Mouse (Mus musculus): ENCODE measurements at regions not wholly inside any gene's neighbourhood (a gene's known extent, or its start where the extent isn't known, plus 50 kb on each side); places are given as distances from the start of the nearest gene placed in this dataset.

DNA sequence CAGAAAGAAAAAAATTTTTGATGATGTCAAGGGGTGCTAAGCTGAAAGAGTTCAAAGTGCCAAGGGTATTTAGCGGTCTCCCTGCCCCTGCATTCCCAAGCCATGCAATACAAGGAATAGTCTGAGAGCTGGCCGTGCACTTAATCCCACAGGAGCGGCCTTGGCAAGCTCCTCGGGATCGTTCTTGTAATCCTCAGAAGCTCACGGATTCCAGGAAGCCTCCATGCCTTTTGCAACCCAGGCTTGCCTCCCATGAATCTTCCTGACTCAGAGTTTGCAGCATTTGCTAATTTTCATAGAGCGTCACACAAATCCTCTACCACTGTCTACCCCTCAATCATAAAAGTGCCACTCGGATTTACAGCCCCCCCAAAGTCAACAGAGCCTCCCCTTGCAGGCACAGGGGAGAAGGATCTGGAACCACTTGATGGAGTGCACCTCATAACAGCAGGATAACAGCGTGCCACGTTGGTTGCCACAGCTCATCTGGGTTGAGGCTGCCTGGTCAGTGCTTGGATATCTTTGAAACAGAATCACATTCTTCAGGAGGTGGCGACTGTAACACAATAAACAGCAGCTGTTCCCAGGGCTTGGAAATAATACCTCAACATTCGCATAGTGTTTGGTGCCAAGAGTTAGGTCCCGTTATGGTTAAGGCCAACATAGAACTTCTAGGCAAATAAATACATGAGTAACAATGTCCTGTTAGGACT, 281.0 kb upstream of the Runx1 start:
- H3K4me3 ChIP-seq: no peak overlapping the region
- no peaks in the 10 kb centered on the region for H3K4me1 ChIP-seq (replicated peaks)
- no peaks in the 10 kb centered on the region for H3K9me3 ChIP-seq
- H3K36me3 ChIP-seq: no peaks in the 10 kb centered on the region
- WGBS: 85% methylated on average over 13 of the region's 13 CpGs
- H3K27ac ChIP-seq: no peak overlapping the region
- no peaks in the 10 kb centered on the region for H3K27me3 ChIP-seq (ENCODE audit: insufficient read depth, poor library complexity, severe bottlenecking)
- no peak for DNase-seq (ENCODE audit: low spot score)

DNA sequence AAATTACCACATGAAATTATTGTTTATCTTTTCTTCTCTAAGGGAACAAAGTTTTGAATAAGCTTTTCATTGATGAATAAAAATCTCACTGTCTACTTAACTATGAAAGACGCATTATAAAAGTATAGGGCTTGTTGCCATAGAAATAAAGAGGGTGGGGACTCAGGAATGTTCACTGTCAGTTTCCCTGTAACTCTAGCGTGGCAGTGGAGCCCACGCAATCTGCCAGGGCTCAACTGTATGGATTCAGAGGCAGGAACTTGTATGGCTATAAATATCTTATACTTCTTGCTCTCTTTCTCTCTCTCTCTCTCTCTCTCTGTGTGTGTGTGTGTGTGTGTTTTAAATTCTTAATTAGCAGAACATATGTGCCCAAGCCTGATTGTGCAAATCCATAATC, 276.2 kb upstream of the Runx1 start:
- no peaks in the 10 kb centered on the region for H3K36me3 ChIP-seq
- H3K27me3 ChIP-seq (ENCODE audit: insufficient read depth, poor library complexity, severe bottlenecking): no peaks in the 10 kb centered on the region
- no peak overlapping the region for H3K27ac ChIP-seq
- no peaks in the 10 kb centered on the region for H3K9me3 ChIP-seq
- WGBS: 77% methylated on average over 3 of the region's 3 CpGs
- no peak overlapping the region for H3K4me3 ChIP-seq
- DNase-seq (ENCODE audit: low spot score): no peak
- no peaks in the 10 kb centered on the region for H3K4me1 ChIP-seq (replicated peaks)

DNA sequence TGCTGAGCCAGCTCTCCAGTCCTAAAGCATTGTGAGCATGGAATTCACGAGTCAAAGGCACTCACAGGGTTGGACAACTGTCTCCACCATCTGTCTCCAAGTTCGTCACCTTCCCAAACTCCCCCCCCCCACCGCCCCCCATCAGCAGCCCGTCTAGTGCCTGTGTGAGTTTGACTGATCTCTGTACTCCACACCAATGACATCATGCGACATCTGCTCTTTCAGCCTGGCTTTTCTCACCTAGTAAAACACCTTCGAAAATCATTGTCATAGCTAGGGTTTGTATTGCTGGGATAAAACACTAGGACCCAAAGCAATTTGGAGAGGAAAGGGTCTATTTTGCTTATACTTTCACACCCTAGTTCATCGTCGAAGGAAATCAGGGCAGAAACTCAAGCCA, 272.1 kb upstream of the Runx1 start:
- Histone ChIP-seq H3K4me3 (no peak overlapping the region), H3K4me1 (replicated peaks) (0 out of 2 replicates have a peak, but pooled peaks cover 2% of the 10 kb centered on the region), H3K9me3 (no peaks in the 10 kb centered on the region), H3K27me3 (ENCODE audit: insufficient read depth, poor library complexity, severe bottlenecking) (no peaks in the 10 kb centered on the region), H3K36me3 (no peaks in the 10 kb centered on the region), H3K27ac (no peak overlapping the region)
- WGBS: 84% methylated on average over 8 of the region's 8 CpGs
- DNase-seq (ENCODE audit: low spot score): no peak

DNA sequence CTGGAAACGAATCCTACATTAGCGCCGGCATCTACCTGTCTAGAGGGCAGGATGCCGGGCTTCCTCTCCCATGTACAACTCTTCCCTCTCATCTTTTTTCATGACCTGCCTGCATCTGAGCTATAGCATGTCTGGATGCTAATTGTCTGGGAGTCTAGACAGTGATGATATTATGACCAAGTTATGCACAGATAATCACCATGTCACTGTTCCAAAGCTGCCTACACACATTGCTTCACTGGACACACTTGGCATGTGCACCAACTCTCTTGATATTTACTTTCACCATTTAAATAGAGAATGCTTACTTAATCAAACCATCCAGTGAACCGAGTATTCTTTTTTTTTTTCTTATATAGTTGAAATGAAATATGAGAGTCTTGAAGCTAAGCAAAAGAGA, 270.2 kb upstream of the Runx1 start:
- Histone ChIP-seq H3K9me3 (no peaks in the 10 kb centered on the region), H3K4me1 (replicated peaks) (0 out of 2 replicates have a peak, but pooled peaks cover 2% of the 10 kb centered on the region), H3K27me3 (ENCODE audit: insufficient read depth, poor library complexity, severe bottlenecking) (no peaks in the 10 kb centered on the region), H3K36me3 (no peaks in the 10 kb centered on the region), H3K4me3 (no peak overlapping the region), H3K27ac (no peak overlapping the region)
- DNase-seq (ENCODE audit: low spot score): no peak
- WGBS: 95% methylated on average over 5 of the region's 5 CpGs

DNA sequence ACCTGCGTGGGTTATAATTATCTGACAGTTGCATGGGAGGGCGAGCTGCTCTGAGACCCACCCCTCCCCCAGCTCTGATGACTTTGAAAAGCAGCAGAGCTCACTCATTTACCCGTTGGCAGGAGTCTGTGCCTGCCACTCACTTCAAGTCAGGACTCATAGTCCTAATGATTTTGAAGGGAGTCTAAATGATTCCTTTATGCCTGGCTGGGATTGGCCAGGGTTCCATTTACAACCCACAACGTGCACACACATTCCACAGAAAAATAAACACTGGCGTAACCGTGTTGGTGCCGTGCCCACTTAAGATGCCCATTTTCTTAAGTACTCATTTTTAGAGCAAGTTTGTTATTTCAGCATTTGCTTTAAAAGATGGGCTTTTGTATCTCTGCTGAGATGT, 266.8 kb upstream of the Runx1 start:
- Histone ChIP-seq H3K4me3 (no peak overlapping the region), H3K9me3 (no peaks in the 10 kb centered on the region), H3K27ac (no peak overlapping the region), H3K36me3 (no peaks in the 10 kb centered on the region), H3K4me1 (replicated peaks) (0 out of 2 replicates have a peak, but pooled peaks cover 2% of the 10 kb centered on the region), H3K27me3 (ENCODE audit: insufficient read depth, poor library complexity, severe bottlenecking) (no peaks in the 10 kb centered on the region)
- DNase-seq (ENCODE audit: low spot score): no peak
- WGBS: 70% methylated on average over 7 of the region's 7 CpGs

DNA sequence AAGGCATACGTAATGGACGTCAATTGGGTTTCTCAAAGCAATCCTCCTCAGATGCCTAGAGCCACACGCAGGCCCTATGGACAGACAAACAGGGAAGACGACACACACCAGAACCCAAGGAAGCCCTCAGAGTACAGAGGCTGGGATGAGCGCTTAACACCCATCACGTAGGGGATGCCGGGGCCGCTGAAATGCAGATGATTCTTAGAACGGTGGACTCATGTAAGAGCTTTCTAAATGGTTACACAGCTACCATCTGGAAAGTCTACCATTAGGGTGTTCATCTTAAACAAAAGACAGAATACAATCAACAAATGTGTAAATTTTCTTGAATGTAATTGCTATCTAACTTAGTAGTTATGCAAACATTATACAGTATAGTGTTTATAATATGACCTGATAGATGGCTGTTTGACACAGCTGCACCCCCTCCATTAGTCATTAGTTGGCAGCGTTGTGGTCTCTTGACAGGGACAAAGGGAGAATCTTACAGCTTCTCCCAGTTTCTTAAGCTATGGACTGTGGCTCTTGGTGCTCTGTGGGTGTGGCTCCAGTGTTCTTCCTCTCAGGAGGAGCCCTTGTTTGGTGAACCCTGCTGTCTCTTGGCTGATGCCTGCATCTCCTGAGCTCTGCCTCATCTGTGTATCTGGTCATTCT, 259.4 kb upstream of the Runx1 start:
- 92% methylated on average over 10 of the region's 10 CpGs for WGBS

DNA sequence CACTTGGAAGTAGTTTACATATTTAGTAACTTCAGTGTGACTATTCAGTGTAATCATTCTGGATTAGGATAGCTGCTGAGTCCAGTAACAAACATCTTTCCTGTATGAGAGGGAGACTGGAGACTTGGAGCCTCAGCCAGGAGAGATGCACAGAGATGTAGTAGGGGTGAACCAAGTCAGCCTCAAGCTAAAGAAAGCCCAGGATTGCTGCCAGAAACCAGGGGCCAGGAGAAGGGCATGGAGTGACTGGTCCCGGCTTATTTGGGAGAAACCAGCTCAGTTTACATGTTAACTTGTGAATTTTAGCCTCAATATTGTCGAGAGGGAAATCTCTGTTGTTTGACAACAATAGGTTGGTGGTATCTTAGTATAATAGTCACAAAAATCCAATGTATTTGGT, 257.8 kb upstream of the Runx1 start:
- no peaks in the 10 kb centered on the region for H3K36me3 ChIP-seq
- no peak overlapping the region for H3K4me3 ChIP-seq
- no peaks in the 10 kb centered on the region for H3K9me3 ChIP-seq
- H3K27ac ChIP-seq: no peak overlapping the region
- WGBS: 74% methylated on average over 2 of the region's 2 CpGs
- no peak for DNase-seq (ENCODE audit: low spot score)
- H3K4me1 ChIP-seq (replicated peaks): 0 out of 2 replicates have a peak, but pooled peaks cover 2% of the 10 kb centered on the region
- H3K27me3 ChIP-seq (ENCODE audit: insufficient read depth, poor library complexity, severe bottlenecking): peaks cover 6% of the 10 kb centered on the region

More for the DNA sequence above, 259.4 kb upstream of the Runx1 start:
- Histone ChIP-seq H3K27ac (no peak overlapping the region), H3K4me1 (replicated peaks) (no peaks in the 10 kb centered on the region), H3K4me3 (no peak overlapping the region), H3K9me3 (no peaks in the 10 kb centered on the region), H3K36me3 (no peaks in the 10 kb centered on the region), H3K27me3 (ENCODE audit: insufficient read depth, poor library complexity, severe bottlenecking) (peaks cover 4% of the 10 kb centered on the region; the same call in 1 of the 2 replicates)
- no peak for DNase-seq (ENCODE audit: low spot score)

GRCm38 (mm10) chr16:93083142-93083541, 257.2 kb upstream of the Runx1 start:
- WGBS: 73% methylated on average over 1 of the region's 1 CpGs
- DNase-seq (ENCODE audit: low spot score): no peak
- H3K27me3 ChIP-seq (ENCODE audit: insufficient read depth, poor library complexity, severe bottlenecking): peaks cover 9% of the 10 kb centered on the region

DNA sequence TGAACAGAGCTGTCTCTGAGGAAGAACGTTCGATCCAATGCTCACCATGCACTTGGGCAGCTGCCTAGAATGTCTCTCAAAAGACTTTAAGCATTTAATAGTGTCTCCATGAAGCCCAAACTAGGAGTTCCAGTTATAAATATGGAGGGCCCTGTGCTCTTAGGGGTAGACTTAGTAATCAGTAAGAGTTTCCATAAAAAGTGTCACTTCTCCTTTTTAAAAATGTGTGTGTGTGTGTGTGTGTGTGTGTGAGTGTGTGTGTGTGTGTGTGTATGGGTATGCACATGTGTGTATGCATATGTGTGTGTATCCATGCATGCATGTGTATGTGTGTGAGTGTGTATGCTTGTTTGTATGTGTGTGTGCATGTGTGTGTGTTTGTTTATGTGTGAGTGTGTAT, 255.6 kb upstream of the Runx1 start:
- 0 out of 2 replicates have a peak, but pooled peaks cover 2% of the 10 kb centered on the region for H3K4me1 ChIP-seq (replicated peaks)
- DNase-seq (ENCODE audit: low spot score): no peak
- no peak overlapping the region for H3K4me3 ChIP-seq
- no peak overlapping the region for H3K27ac ChIP-seq
- H3K9me3 ChIP-seq: no peaks in the 10 kb centered on the region
- 91% methylated on average over 2 of the region's 2 CpGs for WGBS
- no peaks in the 10 kb centered on the region for H3K36me3 ChIP-seq
- H3K27me3 ChIP-seq (ENCODE audit: insufficient read depth, poor library complexity, severe bottlenecking): peaks cover 9% of the 10 kb centered on the region

More at GRCm38 (mm10) chr16:93083142-93083541, 257.2 kb upstream of the Runx1 start:
- H3K36me3 ChIP-seq: no peaks in the 10 kb centered on the region
- H3K27ac ChIP-seq: no peak overlapping the region
- no peak overlapping the region for H3K4me3 ChIP-seq
- no peaks in the 10 kb centered on the region for H3K9me3 ChIP-seq
- 0 out of 2 replicates have a peak, but pooled peaks cover 2% of the 10 kb centered on the region for H3K4me1 ChIP-seq (replicated peaks)

GRCm38 (mm10) chr16:93079660-93080390, 253.9 kb upstream of the Runx1 start:
- WGBS: 52% methylated on average over 17 of the region's 17 CpGs
- H3K4me3 ChIP-seq: no peak overlapping the region
- peaks cover 9% of the 10 kb centered on the region for H3K27me3 ChIP-seq (ENCODE audit: insufficient read depth, poor library complexity, severe bottlenecking)
- H3K27ac ChIP-seq: no peak overlapping the region
- DNase-seq (ENCODE audit: low spot score): no peak
- H3K36me3 ChIP-seq: no peaks in the 10 kb centered on the region
- 0 out of 2 replicates have a peak, but pooled peaks cover 2% of the 10 kb centered on the region for H3K4me1 ChIP-seq (replicated peaks)
- H3K9me3 ChIP-seq: no peaks in the 10 kb centered on the region

DNA sequence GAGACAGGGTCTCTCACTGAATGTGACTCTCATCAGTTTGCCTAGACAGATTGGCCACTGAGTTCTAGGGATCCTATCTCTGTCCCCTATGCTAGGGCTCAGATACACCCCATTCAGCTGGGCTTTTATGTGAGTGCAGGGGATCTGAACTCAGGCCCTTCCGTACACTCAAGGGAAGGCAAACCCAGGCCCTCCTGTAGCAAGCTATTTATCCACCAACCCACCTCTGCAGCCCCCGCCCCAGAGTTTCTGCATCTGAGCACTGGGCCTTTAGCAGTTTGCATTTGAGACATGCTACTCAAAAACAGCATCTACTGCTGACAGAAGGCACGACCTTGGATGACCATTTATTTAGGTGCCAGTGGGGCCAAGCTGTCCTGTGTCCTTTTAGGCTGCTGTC, 253.0 kb upstream of the Runx1 start:
- Histone ChIP-seq H3K36me3 (no peaks in the 10 kb centered on the region), H3K4me1 (replicated peaks) (0 out of 2 replicates have a peak, but pooled peaks cover 2% of the 10 kb centered on the region), H3K9me3 (no peaks in the 10 kb centered on the region), H3K4me3 (no peak overlapping the region), H3K27me3 (ENCODE audit: insufficient read depth, poor library complexity, severe bottlenecking) (peaks cover 9% of the 10 kb centered on the region), H3K27ac (no peak overlapping the region)
- no peak for DNase-seq (ENCODE audit: low spot score)
- 79% methylated on average over 3 of the region's 3 CpGs for WGBS

GRCm38 (mm10) chr16:93075488-93075887, 249.5 kb upstream of the Runx1 start:
- Histone ChIP-seq H3K27me3 (ENCODE audit: insufficient read depth, poor library complexity, severe bottlenecking) (peaks cover 6% of the 10 kb centered on the region), H3K36me3 (no peaks in the 10 kb centered on the region), H3K27ac (no peak overlapping the region), H3K4me1 (replicated peaks) (peaks cover 6% of the 10 kb centered on the region; the same call in 1 of the 2 replicates), H3K9me3 (no peaks in the 10 kb centered on the region), H3K4me3 (no peak overlapping the region)
- no peak for DNase-seq (ENCODE audit: low spot score)
- whole genome bisulfite sequencing: 90% methylated on average over 11 of the region's 11 CpGs

- Histone ChIP-seq H3K9me3 (no peaks in the 10 kb centered on the region), H3K36me3 (no peaks in the 10 kb centered on the region), H3K4me1 (replicated peaks) (peaks cover 3% of the 10 kb centered on the region; the same call in 1 of the 2 replicates), H3K27me3 (ENCODE audit: insufficient read depth, poor library complexity, severe bottlenecking) (no peaks in the 10 kb centered on the region), H3K27ac (no peak overlapping the region), H3K4me3 (no peak overlapping the region)
- DNase-seq (ENCODE audit: low spot score): no peak
- 73% methylated on average over 6 of the region's 6 CpGs for WGBS
These were observed 246.2 kb upstream of the Runx1 start for GRCm38 (mm10) chr16:93072156-93072555.

Data from hindbrain, embryonic 10.5 days (tissue).